Mouse (Mus musculus): ENCODE measurements at regions not wholly inside any gene's neighbourhood (a gene's known extent, or its start where the extent isn't known, plus 50 kb on each side); places are given as distances from the start of the nearest gene placed in this dataset.

- intact Hi-C loops (cut with DNase I): no loop called here
These were observed 124.1 kb downstream of the Edn3 start for GRCm38 (mm10) chr2:174884232-174885225.

GRCm38 (mm10) chr2:174892658-174893057, 117.4 kb upstream of the Gm14444 start:
- intact Hi-C loops (cut with DNase I): no loop called here

GRCm38 (mm10) chr2:174897424-174897823, 112.6 kb upstream of the Gm14444 start:
- intact Hi-C loops (cut with DNase I): no loop called here

- intact Hi-C loops (cut with DNase I): loop anchor here (2.0 to 10.0 kb wide), 4 partner anchors 228 to 1713 kb away; no protein-coding TSS in a partner anchor
These were observed 109.9 kb upstream of the Gm14444 start for GRCm38 (mm10) chr2:174899940-174900670.

- intact Hi-C loops (cut with DNase I): loop anchor here (2.0 to 10.0 kb wide), 4 partner anchors 228 to 1713 kb away; no protein-coding TSS in a partner anchor
These were observed 109.4 kb upstream of the Gm14444 start for GRCm38 (mm10) chr2:174900671-174900991.

- intact Hi-C loops (cut with DNase I): loop anchor here (2.0 to 10.0 kb wide), 4 partner anchors 230 to 1714 kb away; no protein-coding TSS in a partner anchor
These were observed 108.2 kb upstream of the Gm14444 start for GRCm38 (mm10) chr2:174901801-174902200.

- intact Hi-C loops (cut with DNase I): loop anchor here (5.0 to 10.0 kb wide), 3 partner anchors 231 to 1716 kb away; no protein-coding TSS in a partner anchor
These were observed 106.4 kb upstream of the Gm14444 start for GRCm38 (mm10) chr2:174903627-174904026.

GRCm38 (mm10) chr2:174905865-174906639, 104.0 kb upstream of the Gm14444 start:
- intact Hi-C loops (cut with DNase I): loop anchor here (10.0 kb wide), 1 partner anchor 1321 kb away; no protein-coding TSS in a partner anchor

- intact Hi-C loops (cut with DNase I): no loop called here
These were observed 92.7 kb upstream of the Gm14444 start for GRCm38 (mm10) chr2:174917146-174917905.

GRCm38 (mm10) chr2:174917975-174918374, 92.1 kb upstream of the Gm14444 start:
- intact Hi-C loops (cut with DNase I): no loop called here

GRCm38 (mm10) chr2:174922208-174922607, 87.8 kb upstream of the Gm14444 start:
- intact Hi-C loops (cut with DNase I): no loop called here

GRCm38 (mm10) chr2:174929718-174930117, 80.3 kb upstream of the Gm14444 start:
- intact Hi-C loops (cut with DNase I): no loop called here

GRCm38 (mm10) chr2:174932137-174933012, 77.7 kb upstream of the Gm14444 start:
- intact Hi-C loops (cut with DNase I): no loop called here

GRCm38 (mm10) chr2:174933013-174933353, 77.1 kb upstream of the Gm14444 start:
- intact Hi-C loops (cut with DNase I): no loop called here

GRCm38 (mm10) chr2:174936665-174937064, 73.4 kb upstream of the Gm14444 start:
- intact Hi-C loops (cut with DNase I): no loop called here

GRCm38 (mm10) chr2:174937930-174938329, 72.1 kb upstream of the Gm14444 start:
- intact Hi-C loops (cut with DNase I): no loop called here

GRCm38 (mm10) chr2:174942221-174942620, 67.8 kb upstream of the Gm14444 start:
- intact Hi-C loops (cut with DNase I): no loop called here

GRCm38 (mm10) chr2:174948106-174948505, 61.9 kb upstream of the Gm14444 start:
- intact Hi-C loops (cut with DNase I): no loop called here

Data from adrenal gland (tissue).